Mouse (Mus musculus) adrenal gland (tissue): ENCODE data around the gene Gm21860.
"Not testable (repeated sequence)": the region's sequence is repeated elsewhere in the genome, so short reads cannot be mapped to it uniquely, and the experiment has no call there.

ENCODE experiments used
- intact Hi-C: fragments of 180-260 bp; cut with DNase I; formaldehyde crosslinking; loops from one replicate; pipeline ENCODE4 v1.15.1; 2025
- long read RNA-seq, 2 experiments: library from polyadenylated mRNA; unstranded; transcript quantifications; one replicate each; pipeline ENCODE4 v2.0.0; 2020; ENCODE audit warnings: borderline replicate concordance in 1 of 2; ENCODE audit not compliant: insufficient replicate concordance in 1 of 2

Gene Gm21860
- long read RNA-seq, experiment 1, result 0 reads
- long read RNA-seq, experiment 2, result 0 reads

DNA sequence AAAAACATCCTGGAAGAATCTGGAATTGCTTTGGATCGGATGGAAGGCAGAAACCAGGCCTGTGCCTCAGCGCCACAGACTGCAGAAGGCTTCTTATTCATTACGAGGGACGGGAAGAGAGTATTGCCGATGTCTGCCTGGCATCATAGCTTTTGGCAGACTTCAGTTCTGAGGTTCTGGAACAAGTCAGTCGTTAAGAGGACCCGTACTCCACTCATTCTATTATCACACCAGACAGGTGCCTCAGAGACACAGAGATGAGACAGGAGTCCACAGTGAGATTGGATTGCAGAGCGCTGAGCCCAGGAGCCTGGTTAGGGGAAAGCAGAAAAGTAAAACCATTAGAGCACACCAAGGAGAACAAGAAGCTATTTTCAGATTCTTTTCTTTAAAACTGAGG is at the start of gene Gm21860:
TSS of gene Gm21860 (minus strand) at position 101 of the 400 bp plus-strand sequence.
- intact Hi-C loops, result not testable (repeated sequence)

DNA sequence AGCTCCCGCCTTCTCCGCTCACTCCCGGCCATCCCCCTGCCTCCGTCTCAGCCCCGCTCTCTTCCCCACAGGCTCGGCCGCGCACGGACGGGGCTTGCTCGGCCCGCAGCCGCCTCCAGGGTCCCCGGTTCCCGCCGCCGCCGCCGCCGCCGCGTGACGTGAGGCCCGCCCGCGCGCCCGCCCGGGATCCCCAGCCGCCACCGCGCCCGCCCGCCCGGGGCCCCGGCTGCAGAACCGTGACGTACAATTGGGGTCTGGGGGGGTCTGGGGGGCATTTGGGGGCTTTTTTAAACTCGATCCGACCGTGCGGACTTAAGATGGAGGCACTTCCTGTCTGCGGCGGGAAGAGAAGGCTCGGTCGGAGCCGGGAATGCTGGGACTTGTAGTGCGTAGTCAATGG is 29.8 kb upstream of the Gm21860 start, which contains the start of gene Gm47283:
TSS of gene Gm47283 (plus strand) at position 301 of the 400 bp plus-strand sequence.
- intact Hi-C loops, result not testable (repeated sequence)

DNA sequence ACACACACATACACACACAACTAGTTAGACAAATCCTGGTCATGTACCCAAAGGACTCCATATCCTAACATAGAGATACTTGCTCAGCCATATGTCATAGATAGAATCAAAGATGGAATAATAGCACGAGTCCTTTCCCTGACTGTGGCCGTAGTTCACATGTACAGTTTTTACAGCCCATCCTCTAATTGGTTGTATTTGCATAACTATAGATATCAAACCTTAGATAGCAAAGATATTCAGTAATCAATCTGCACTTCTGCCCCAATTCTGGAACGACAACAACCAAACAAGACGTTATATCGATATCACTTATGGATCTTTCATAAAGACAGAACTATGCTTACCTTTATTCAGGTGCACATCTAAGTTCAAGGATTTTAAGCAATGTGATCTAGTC is 9.4 kb downstream of the Gm21860 start:
- intact Hi-C loops, result not testable (repeated sequence)

DNA sequence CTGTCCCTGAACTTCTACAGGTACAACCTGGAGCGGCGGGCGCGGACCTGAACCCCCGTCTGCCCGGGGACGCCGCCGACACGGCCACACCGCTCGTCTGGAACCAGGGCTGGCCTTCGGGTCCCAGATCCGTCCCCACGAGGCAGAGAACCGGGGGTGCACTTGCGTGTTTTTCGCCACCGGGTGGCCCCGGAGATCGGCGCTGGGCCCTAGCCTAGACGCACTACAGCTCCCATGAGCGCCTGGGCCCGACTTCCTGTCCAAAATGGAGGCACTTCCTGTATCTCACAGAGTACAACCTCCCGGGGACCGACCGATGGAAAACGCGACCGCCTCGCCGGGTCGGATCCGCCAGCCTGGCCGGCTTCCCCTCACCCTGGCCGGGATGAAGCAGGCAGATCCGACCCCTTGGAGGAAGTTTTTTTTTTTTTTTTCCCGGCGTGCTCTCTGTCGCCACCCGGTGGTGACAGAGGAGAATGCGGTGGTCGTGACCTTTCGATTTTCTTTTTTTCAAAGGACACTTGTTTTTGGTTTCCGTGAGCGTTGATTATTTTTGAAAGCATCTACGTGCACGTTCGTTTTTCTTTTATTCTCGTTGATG is 10.1 kb downstream of the Gm21860 start:
- intact Hi-C loops, result not testable (repeated sequence)

DNA sequence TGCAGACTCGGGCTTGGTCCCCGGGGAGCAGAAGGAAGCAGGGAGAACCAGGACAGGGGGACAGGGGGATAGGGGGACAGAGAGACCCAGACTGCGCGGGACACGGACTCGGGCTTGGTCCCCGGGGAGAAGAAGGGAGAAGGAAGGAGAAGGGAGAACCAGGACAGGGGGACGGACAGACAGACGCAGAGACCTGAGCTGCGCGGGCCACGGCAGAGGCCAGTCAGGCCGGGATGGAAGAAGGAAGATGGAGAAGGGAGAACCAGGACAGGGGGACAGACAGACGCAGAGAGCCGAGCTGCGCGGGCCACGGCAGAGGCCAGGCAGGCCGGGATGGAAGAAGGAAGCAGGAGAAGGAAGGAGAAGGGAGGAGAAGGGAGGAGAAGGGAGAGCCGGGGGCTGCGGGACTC is 10.8 kb downstream of the Gm21860 start:
- intact Hi-C loops, result no loop called here

DNA sequence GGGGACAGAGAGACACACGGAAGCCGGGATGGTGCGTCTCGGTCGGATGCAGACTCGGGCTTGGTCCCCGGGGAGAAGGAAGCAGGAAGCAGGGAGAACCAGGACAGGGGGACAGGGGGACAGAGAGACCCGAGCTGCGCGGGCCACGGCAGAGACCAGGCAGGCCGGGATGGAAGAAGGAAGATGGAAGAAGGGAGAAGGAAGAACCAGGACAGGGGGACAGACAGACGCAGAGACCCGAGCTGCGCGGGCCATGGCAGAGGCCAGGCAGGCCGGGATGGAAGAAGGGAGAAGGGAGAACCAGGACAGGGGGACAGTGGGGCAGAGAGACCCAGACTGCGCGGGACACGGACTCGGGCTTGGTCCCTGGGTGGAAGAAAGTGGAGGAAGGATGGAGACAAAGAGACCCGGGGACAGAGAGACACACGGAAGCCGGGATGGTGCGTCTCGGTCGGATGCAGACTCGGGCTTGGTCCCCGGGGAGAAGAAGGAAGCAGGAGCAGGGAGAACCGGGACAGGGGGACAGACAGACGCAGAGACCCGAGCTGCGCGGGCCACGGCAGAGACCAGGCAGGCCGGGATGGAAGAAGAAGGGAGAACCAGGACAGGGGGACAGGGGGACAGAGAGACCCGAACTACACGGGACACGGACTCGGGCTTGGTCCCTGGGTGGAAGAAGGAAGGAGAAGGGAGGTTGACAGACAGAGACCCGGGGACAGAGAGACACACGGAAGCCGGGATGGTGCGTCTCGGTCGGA is 11.4 kb downstream of the Gm21860 start:
- intact Hi-C loops, result not testable (repeated sequence)

DNA sequence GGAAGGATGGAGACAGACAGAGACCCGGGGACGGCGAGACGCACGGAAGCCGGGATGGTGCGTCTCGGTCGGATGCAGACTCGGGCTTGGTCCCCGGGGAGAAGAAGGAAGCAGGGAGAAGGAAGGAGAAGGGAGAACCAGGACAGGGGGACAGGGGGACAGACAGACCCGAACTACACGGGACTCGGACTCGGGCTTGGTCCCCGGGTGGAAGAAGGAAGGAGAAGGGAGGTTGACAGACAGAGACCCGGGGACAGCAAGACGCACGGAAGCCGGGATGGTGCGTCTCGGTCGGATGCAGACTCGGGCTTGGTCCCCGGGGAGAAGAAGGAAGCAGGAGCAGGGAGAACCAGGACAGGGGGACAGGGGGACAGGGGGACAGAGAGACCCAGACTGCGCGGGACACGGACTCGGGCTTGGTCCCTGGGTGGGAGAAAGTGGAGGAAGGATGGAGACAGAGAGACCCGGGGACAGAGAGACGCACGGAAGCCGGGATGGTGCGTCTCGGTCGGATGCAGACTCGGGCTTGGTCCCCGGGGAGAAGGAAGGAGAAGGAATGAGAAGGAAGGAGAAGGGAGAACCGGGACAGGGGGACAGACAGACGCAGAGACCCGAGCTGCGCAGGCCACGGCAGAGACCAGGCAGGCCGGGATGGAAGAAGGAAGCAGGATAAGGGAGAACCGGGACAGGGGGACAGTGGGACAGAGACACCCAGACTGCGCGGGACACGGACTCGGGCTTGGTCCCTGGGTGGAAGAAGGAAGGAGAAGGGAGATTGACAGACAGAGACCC is 12.2 kb downstream of the Gm21860 start:
- intact Hi-C loops, result not testable (repeated sequence)

DNA sequence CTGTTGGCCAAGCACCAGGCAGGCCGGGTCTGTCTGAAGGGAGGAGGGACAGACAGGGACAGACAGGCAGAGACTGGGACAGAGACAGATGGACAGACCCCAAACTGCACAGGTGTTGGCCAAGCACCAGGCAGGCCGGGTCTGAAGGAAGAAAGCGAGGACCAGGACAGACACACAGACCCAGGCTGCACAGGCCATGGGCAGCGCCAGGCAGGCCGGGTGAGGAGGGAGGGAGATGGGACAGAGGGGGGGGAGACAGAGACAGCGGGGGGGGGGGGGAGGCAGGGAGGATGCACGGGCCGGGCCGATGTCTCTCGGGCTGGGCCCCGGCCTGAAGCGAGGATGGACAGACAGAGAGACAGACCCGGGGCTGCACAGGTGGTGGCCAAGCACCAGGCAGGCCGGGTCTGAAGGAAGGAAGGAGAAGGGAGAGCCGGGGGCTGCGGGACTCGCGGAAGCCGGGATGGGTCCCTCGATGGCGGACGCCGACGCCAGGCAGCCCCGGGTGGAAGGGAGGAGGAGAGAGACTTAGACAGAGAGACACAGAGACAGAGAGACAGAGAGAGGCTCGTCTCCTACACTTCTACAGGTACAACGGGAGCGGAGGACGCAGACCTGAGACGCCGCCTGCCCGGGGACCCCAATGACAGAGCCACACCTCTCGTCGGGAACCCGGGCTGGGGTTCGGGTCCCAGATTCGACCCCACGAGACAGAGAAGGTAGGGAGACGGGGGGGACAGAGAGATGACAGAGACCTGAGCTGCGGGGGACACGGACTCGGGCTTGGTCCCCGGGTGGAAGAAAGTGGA is 13.0 kb downstream of the Gm21860 start:
- intact Hi-C loops, result not testable (repeated sequence)

DNA sequence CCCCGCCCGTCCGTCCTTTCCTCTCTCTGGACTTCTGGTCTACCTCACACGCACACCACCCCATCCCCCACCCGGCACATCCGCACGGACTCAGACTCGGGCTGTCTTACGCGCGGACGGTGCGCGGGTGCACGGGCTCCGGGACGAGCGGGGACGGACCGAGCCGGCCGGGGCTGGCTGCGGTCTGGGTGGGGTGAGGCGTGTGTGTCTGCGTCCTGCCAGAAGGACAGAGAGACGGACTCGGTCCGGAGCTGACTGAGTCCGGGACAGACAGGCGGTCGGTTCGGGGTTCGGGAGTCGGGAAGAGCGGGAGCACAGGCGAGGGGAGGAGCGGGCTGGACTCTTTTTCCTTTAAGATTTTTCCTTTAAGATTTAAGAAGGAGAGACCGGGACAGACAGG is 13.6 kb downstream of the Gm21860 start:
- intact Hi-C loops, result not testable (repeated sequence)

DNA sequence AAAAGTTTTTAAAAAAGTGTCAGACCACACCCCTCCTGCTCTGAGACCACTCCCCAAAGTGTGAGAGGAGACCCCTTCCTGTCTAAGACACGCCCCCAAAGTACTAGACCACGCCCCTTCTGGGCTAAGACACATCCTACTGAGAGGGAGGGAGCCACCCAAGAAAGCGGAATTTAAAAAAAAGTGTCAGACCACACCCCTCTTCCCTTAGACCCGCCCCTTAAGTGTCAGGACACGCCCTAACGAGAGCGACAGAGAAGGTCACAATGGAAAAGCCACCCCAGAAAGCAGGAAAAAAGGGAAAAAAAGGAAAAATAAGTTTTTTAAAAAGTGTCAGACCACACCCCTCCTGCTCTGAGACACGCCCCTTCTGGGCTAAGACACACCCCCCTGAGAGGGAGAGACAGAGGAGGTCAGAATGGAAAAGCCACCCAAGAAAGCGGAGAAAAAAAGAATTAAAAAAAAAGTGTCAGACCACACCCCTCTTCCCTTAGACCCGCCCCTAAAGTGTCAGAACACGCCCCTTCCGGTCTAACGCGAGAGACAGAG is 14.5 kb downstream of the Gm21860 start:
- intact Hi-C loops, result no loop called here

DNA sequence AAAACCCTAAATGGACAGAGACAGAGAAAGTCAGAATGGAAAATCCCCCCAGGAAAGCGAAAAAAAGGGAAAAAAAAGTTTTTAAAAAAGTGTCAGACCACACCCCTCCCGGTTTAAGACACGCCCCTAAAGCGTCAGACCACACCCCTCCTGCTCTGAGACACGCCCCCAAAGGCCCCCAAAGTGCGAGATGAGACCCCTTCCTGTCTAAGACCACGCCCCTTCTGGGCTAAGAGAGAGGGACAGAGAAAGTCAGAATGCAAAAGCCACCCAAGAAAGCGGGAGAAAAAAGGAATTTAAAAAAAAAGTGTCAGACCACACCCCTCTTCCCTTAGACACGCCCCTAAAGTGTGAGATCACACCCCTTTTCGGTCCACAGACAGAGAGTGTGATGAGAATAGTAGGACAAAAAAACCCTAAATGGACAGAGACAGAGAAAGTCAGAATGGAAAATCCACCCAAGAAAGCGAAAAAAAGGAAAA is 15.0 kb downstream of the Gm21860 start:
- intact Hi-C loops, result not testable (repeated sequence)

DNA sequence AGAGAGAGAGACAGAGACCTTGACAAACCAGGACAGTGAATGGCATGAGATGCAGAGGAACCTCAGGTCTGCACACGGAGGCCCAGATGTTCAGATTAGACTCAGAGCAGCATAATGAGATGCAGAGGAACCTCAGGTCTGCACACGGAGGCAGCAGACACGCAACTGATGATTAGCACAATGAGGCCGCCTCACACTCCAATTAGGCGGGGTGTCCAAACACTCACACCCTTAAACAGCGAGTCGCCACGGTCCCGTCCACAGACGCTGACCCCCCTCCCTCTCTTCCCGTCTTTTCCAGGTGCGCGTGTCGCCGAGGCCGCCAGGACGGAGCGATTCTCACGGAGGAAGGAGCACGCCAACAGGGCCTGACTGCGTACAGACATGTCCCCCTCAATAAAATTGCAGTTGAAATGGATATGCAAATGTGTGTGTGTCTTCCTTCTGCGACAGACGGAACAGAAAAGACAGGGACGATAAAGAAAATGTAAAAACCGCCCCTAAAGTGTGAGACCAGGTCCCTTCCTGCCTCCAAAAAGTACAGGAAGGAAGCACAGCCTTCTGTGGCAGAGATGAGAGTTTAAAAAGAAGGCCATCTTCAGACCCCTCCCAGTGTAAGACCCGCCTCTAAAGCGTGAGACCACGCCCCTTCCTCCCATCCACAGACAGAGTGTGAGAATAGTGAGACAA is 15.6 kb downstream of the Gm21860 start:
- intact Hi-C loops, result not testable (repeated sequence)

DNA sequence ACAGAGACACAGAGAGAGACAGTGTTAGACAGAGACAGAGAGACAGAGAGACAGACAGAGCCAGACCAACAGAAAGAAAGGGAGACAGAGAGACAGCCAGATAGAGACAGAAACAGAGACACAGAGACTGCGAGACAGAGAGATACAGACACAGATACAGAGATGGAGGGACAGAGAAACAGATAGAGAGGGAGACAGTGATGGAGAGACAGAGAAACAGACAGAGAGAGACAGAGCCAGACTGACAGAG is 16.3 kb downstream of the Gm21860 start:
- intact Hi-C loops, result no loop called here

DNA sequence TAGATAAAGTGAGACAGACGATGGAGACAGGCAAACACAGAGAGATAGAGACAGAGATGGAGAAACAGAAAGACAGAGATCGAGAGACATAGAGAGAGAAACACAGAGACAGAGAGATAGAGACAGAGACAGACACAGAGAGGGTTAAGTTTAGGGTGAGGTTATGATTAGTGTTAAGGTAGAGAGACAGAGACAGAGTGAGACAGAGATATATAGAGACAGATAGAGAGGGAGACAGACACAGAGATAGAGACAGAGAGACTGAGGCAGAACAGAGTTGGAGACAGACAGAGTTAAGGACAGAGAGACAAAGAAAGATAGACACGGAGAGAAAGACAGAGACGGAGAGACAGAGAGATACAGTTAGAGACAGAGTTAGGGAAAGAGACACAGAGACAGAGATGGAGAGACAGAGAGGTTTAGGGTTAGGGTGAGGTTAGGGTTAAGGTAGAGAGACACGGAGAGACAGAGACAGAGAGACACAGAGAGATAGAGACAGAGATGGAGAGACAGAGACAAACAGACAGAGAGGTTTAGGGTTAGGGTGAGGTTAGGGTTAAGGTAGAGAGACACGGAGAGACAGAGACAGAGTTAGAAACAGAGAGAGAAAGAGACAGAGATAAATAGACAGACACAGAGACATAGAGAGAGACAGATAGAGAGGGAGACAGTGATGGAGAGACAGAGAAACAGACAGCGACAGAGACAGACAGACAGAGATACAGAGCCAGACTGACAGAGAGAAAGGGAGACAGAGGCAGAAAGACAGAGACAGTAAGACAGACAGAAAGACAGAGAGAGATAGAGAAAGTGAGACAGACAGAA is 16.8 kb downstream of the Gm21860 start:
- intact Hi-C loops, result no loop called here

DNA sequence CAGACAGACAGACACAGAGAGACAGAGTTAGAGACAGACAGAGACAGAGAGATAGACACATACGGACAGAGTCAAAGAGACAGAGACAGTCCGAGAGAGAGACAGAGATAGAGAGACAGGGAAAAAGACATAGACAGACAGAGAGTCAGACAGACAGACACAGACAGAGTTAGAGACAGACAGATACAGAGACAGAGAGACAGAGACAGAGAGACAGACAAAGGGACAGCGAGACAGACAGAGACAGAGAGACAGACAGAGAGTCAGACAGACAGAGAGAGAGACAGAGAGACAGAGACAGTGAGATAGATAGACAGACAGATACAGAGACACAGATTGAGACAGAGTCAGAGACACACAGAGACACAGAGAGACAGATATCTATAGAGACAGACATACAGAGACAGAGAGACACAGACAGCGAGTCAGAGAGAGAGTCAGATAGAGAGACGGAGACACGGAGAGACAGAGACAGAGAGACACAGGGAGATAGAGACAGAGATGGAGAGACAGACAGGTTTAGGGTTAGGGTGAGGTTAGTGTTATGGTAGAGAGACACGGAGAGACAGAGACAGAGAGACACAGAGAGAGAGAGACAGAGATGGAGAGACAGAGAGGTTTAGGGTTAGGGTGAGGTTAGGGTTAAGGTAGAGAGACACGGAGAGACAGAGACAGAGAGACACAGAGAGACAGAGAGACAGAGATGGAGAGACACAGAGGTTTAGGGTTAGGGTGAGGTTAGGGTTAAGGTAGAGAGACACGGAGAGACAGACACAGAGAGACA is 18.2 kb downstream of the Gm21860 start:
- intact Hi-C loops, result not testable (repeated sequence)

DNA sequence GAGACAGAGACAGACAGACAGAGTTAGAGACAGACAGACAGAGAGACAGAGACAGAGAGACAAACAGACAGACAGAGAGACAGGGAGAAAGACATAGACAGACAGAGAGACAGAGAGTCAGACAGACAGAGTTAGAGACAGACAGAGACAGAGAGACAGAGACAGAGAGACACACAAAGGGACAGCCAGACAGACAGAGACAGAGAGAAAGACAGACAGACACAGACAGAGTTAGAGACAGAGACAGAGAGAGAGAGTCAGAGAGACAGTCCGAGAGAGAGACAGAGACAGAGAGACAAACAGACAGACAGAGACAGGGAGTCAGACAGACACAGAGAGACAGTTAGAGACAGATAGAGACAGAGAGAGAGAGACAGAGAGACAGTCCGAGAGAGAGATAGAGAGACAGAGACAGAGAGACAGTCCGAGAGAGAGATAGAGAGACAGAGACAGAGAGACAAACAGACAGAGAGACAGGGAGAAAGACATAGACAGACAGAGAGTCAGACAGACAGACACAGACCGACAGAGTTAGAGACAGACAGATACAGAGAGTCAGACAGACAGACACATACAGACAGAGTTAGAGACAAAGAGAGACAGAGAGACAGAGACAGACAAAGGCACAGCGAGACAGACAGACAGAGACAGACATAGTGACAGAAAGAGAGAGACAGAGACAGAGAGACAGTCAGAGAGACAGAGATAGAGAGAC is 19.3 kb downstream of the Gm21860 start:
- intact Hi-C loops, result not testable (repeated sequence)

DNA sequence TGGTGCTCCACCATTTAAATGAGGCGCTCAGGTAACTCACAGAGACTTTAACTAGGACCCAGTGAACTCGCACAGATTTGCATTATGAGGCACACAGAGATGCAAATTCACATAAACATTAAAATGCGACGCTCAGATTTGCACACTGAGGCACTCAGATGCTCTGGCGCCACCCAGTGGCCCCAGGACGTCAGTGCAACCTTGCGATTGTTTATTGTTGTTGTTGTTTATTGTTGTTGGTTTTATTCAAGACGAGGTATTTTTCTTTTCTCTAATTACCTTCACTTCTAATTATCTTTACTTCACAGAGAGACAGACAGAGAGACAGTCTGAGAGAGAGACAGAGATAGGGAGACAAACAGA is 20.3 kb downstream of the Gm21860 start:
- intact Hi-C loops, result not testable (repeated sequence)
